Mouse (Mus musculus): Measurements from ENCODE around the gene Atf5. TPM values are rescaled to one million over a fixed set of nuclear protein-coding genes. Genes with fewer than 3 reads are reported as not detected.

The Atf5 gene
- polyA plus RNA-seq, 1 experiment from 2014 or later: 4.6 TPM

GRCm38 (mm10) chr7:44847772-44848171, 31.3 kb upstream of the Atf5 start:
- Histone ChIP-seq H3K27ac (peak overlapping the region; percentile 93; the same call in 1 of the 2 replicates), H3K27me3 (ENCODE audit: insufficient read depth, poor library complexity, severe bottlenecking) (0 out of 2 replicates have a peak, but pooled peaks cover under 1% of the 10 kb centered on the region), H3K9me3 (no peaks in the 10 kb centered on the region), H3K4me3 (peak overlapping the region; percentile 72), H3K36me3 (peaks cover 60% of the 10 kb centered on the region), H3K4me1 (replicated peaks) (peaks cover 39% of the 10 kb centered on the region)
- DNase-seq (ENCODE audit: low spot score): no peak
- WGBS: 78% methylated on average over 5 of the region's 5 CpGs

GRCm38 (mm10) chr7:44846804-44847203, 30.3 kb upstream of the Atf5 start:
- 0 out of 2 replicates have a peak overlapping the region, but pooled peaks have one; percentile 4 for H3K4me3 ChIP-seq
- DNase-seq (ENCODE audit: low spot score): no peak
- H3K36me3 ChIP-seq: peaks cover 60% of the 10 kb centered on the region
- peaks cover 34% of the 10 kb centered on the region for H3K4me1 ChIP-seq (replicated peaks)
- no peaks in the 10 kb centered on the region for H3K9me3 ChIP-seq
- 92% methylated on average over 7 of the region's 7 CpGs for WGBS
- H3K27ac ChIP-seq: no peak overlapping the region
- peaks cover 8% of the 10 kb centered on the region; the same call in 1 of the 2 replicates for H3K27me3 ChIP-seq (ENCODE audit: insufficient read depth, poor library complexity, severe bottlenecking)

DNA sequence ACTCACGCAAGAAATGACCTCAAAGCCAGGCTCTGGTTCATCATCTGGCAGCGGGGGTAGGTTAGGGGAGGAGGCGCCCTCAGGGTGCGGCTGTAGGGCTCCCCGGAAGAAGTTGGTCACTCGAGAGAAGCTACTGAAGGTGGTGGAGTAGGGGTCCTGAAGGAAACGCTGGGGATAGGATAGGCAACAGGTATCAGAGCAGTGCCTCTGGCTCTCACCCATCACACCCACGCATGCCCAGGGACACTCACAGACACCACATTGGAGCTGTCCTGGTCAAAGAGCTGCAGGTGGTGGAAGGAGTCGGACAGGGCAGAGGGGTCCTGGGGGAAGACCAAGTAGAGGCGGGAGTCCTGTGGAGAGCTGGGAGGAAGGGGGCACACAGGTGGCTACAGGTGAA, 28.5 kb upstream of the Atf5 start:
- 96% methylated on average over 10 of the region's 10 CpGs for whole genome bisulfite sequencing
- DNase-seq (ENCODE audit: low spot score): no peak
- H3K4me1 ChIP-seq (replicated peaks): peaks cover 21% of the 10 kb centered on the region
- H3K9me3 ChIP-seq: no peaks in the 10 kb centered on the region
- peaks cover 69% of the 10 kb centered on the region for H3K36me3 ChIP-seq
- peaks cover 26% of the 10 kb centered on the region for H3K27me3 ChIP-seq (ENCODE audit: insufficient read depth, poor library complexity, severe bottlenecking)
- H3K27ac ChIP-seq: no peak overlapping the region
- H3K4me3 ChIP-seq: no peak overlapping the region

DNA sequence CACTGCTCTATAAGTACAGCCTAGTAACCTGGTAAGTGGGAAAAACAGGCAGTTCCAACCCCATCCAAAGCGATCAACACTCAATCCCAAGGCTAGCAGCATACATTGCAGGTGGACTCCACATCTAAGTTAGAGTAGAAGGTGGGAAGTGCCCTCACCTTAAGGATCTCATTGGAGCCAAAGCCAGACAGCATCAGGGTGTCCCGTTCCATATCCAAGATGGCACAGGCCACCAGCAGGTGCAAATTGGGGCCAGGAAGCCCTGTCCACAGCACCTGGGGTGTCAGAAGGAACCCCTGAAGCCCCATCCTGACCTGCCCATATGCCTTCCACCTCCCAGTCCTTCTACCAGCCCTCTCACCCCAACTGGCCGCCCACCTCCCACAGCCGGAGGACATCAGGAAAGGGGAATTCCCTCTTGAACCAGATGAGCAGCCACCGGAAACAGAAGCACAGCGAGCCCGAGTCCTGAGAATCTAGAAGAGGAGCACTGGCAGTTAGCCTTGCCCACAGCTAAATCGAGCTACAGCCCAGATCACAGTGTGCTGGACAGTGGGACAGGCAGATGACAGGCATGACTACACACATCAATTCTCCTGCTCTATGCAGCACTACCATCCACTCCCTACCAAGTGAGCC, 25.5 kb upstream of the Atf5 start:
- Histone ChIP-seq H3K27me3 (ENCODE audit: insufficient read depth, poor library complexity, severe bottlenecking) (peaks cover 51% of the 10 kb centered on the region), H3K4me3 (no peak overlapping the region)

DNA sequence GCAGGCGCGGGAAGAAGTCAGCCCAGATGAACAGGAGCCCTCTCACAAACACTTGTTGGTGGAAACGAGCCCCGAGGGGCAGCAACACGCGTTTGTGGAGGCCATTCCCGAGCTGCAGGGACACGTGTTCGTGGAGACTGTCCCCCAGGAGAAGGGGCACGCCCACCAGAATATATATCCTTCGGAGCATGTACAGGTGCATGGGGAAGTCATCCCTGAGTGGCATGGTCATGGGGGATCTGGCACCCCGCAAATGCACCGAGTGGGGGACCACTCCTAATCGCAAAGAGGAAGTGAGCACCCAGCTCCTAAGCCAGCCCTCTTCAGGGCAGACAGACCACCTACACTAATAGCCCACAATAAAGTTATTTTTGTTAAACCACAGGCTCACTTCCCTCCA, 24.0 kb upstream of the Atf5 start:
- no peaks in the 10 kb centered on the region for H3K9me3 ChIP-seq
- no peak overlapping the region for H3K27ac ChIP-seq
- H3K4me1 ChIP-seq (replicated peaks): peaks cover 16% of the 10 kb centered on the region
- WGBS: 59% methylated on average over 14 of the region's 14 CpGs
- DNase-seq (ENCODE audit: low spot score): no peak
- H3K4me3 ChIP-seq: peak overlapping the region; percentile 47
- peaks cover 62% of the 10 kb centered on the region for H3K36me3 ChIP-seq
- H3K27me3 ChIP-seq (ENCODE audit: insufficient read depth, poor library complexity, severe bottlenecking): peaks cover 51% of the 10 kb centered on the region

More for the DNA sequence above, 25.5 kb upstream of the Atf5 start:
- DNase-seq (ENCODE audit: low spot score): no peak
- H3K27ac ChIP-seq: no peak overlapping the region
- H3K9me3 ChIP-seq: no peaks in the 10 kb centered on the region
- 86% methylated on average over 8 of the region's 8 CpGs for WGBS
- peaks cover 16% of the 10 kb centered on the region for H3K4me1 ChIP-seq (replicated peaks)
- peaks cover 77% of the 10 kb centered on the region for H3K36me3 ChIP-seq

GRCm38 (mm10) chr7:44839491-44840191, 23.2 kb upstream of the Atf5 start:
- Histone ChIP-seq H3K36me3 (peaks cover 54% of the 10 kb centered on the region), H3K9me3 (no peaks in the 10 kb centered on the region), H3K27me3 (ENCODE audit: insufficient read depth, poor library complexity, severe bottlenecking) (peaks cover 51% of the 10 kb centered on the region), H3K4me1 (replicated peaks) (peaks cover 16% of the 10 kb centered on the region), H3K27ac (peak overlapping the region; percentile 70), H3K4me3 (peak overlapping the region; percentile 47)
- 2% methylated on average over 58 of the region's 58 CpGs for WGBS
- peak; percentile 51 for DNase-seq (ENCODE audit: low spot score)

- H3K4me1 ChIP-seq (replicated peaks): peaks cover 16% of the 10 kb centered on the region
- H3K4me3 ChIP-seq: peak overlapping the region; percentile 47
- DNase-seq (ENCODE audit: low spot score): no peak
- 28% methylated on average over 11 of the region's 11 CpGs for WGBS
- no peaks in the 10 kb centered on the region for H3K9me3 ChIP-seq
- peak overlapping the region; percentile 70; the same call in 1 of the 2 replicates for H3K27ac ChIP-seq
- H3K36me3 ChIP-seq: peaks cover 49% of the 10 kb centered on the region
- H3K27me3 ChIP-seq (ENCODE audit: insufficient read depth, poor library complexity, severe bottlenecking): peaks cover 51% of the 10 kb centered on the region
Measured at GRCm38 (mm10) chr7:44839171-44839490, 22.7 kb upstream of the Atf5 start.

DNA sequence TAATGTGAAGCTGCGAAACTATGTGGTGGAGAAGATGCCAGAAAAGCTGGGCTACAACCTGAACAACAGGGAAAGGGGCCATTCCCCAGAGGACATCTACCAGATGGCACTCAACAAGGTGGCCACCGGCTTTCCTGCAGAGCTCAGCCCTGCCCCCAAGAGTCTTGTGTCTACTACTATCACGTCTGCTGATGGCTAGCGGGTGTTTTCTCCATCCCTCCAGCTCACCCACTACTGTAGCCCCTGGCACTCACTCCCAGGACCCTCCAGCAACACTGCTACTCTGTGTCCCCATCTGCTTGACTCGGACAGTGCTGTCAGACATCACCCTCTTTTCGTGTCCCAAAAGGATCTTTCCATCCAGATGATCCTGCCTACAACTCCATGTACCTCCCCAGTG, 21.6 kb upstream of the Atf5 start:
- H3K4me1 ChIP-seq (replicated peaks): peaks cover 16% of the 10 kb centered on the region
- WGBS: 83% methylated on average over 6 of the region's 6 CpGs

DNA sequence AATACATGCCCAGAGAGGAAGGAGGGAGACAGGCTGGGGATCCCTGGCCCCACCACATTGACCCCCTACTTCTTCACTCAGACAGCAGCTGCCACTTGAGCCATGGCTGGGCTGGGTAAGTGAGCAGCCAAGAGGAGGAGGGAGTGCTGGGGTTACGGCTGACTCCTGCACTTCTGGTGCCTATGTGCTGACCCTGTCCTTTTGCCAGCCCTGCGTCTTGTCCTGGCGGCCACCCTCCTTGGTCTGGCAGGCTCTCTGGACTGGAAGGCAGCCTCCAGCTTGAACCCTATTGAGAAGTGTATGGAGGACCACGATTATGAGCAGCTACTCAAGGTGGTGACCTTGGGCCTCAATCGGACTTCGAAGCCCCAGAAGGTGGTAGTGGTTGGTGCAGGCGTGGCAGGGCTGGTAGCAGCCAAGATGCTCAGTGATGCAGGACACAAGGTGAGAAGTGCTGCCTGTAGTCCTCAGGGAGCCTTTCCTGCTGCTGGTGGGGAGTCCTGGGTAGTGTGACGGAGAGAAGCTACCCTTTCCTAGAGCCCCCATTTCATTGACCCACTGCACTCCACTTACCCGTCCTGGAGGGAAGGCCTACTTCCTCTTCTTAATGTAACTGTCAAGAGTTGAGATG, 20.1 kb upstream of the Atf5 start:
- peaks cover 16% of the 10 kb centered on the region for H3K4me1 ChIP-seq (replicated peaks)
- WGBS: 81% methylated on average over 9 of the region's 9 CpGs
- peaks cover 40% of the 10 kb centered on the region for H3K27me3 ChIP-seq (ENCODE audit: insufficient read depth, poor library complexity, severe bottlenecking)
- no peak for DNase-seq (ENCODE audit: low spot score)
- H3K9me3 ChIP-seq: no peaks in the 10 kb centered on the region
- peaks cover 34% of the 10 kb centered on the region for H3K36me3 ChIP-seq
- H3K27ac ChIP-seq: no peak overlapping the region
- no peak overlapping the region for H3K4me3 ChIP-seq

More for the DNA sequence above, 21.6 kb upstream of the Atf5 start:
- DNase-seq (ENCODE audit: low spot score): no peak
- H3K36me3 ChIP-seq: peaks cover 38% of the 10 kb centered on the region
- H3K4me3 ChIP-seq: no peak overlapping the region
- peaks cover 51% of the 10 kb centered on the region for H3K27me3 ChIP-seq (ENCODE audit: insufficient read depth, poor library complexity, severe bottlenecking)
- H3K27ac ChIP-seq: no peak overlapping the region
- H3K9me3 ChIP-seq: no peaks in the 10 kb centered on the region

- H3K9me3 ChIP-seq: no peaks in the 10 kb centered on the region
- H3K27me3 ChIP-seq (ENCODE audit: insufficient read depth, poor library complexity, severe bottlenecking): peaks cover 35% of the 10 kb centered on the region
- peaks cover 34% of the 10 kb centered on the region for H3K36me3 ChIP-seq
- peaks cover 16% of the 10 kb centered on the region for H3K4me1 ChIP-seq (replicated peaks)
- no peak overlapping the region for H3K4me3 ChIP-seq
- no peak overlapping the region for H3K27ac ChIP-seq
- WGBS: 62% methylated on average over 3 of the region's 3 CpGs
- no peak for DNase-seq (ENCODE audit: low spot score)
Measured at GRCm38 (mm10) chr7:44836016-44836404, 19.6 kb upstream of the Atf5 start.

- DNase-seq (ENCODE audit: low spot score): no peak
- 94% methylated on average over 1 of the region's 1 CpGs for WGBS
- H3K4me3 ChIP-seq: no peak overlapping the region
- H3K27ac ChIP-seq: no peak overlapping the region
- no peaks in the 10 kb centered on the region for H3K9me3 ChIP-seq
- H3K4me1 ChIP-seq (replicated peaks): peaks cover 16% of the 10 kb centered on the region
- peaks cover 34% of the 10 kb centered on the region for H3K36me3 ChIP-seq
- H3K27me3 ChIP-seq (ENCODE audit: insufficient read depth, poor library complexity, severe bottlenecking): peaks cover 30% of the 10 kb centered on the region
Measured at GRCm38 (mm10) chr7:44835373-44836015, 19.0 kb upstream of the Atf5 start.

GRCm38 (mm10) chr7:44832763-44833162, 16.3 kb upstream of the Atf5 start:
- Histone ChIP-seq H3K27me3 (ENCODE audit: insufficient read depth, poor library complexity, severe bottlenecking) (peaks cover 3% of the 10 kb centered on the region; the same call in 1 of the 2 replicates), H3K27ac (no peak overlapping the region), H3K36me3 (peaks cover 49% of the 10 kb centered on the region), H3K9me3 (no peaks in the 10 kb centered on the region), H3K4me1 (replicated peaks) (peaks cover 5% of the 10 kb centered on the region; the same call in 1 of the 2 replicates), H3K4me3 (no peak overlapping the region)
- WGBS: 87% methylated on average over 4 of the region's 4 CpGs
- no peak for DNase-seq (ENCODE audit: low spot score)
